ENCODE assay signal across 8 mouse cellular contexts in the genomic region with DNA sequence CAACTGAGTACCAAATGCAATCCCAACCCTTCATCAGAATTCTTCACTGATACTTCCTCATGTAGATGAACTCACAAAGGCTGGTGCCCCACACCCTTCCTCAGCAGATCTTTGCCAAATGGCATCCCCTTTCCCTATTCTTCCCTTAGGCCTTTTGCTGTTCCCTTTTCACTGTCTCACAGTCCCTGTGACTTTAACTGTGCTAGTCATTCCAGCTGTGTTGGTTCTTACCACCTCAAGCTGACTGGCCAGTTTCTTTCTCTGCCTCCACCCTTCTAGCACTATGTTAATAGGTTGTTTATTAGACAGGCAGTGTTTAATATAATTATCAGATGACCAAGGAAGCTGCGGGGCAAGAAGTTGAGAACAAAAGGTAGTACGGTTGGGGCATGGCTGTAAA. TPM values are rescaled to one million over a fixed set of nuclear protein-coding genes. Genes with fewer than 3 reads are reported as not detected.
DNase-seq lines count a peak whose midpoint lies in the region; ATAC-seq and TF ChIP-seq lines count a peak whose summit lies in the region.

No protein-coding gene starts in this region.

- no peak for DNase-seq in spleen, adult 2 months (ENCODE audit: low read depth in 1 of 2, low spot score in 2 of 2)
- no peak for DNase-seq in spleen, adult 12 weeks (ENCODE audit: low spot score)
- DNase-seq in forebrain, embryonic 14.5 days (ENCODE audit: low spot score): no peak
- no peak for DNase-seq in gastrocnemius, adult 18-20 months (ENCODE audit: low spot score)
- no peak for DNase-seq in layer of hippocampus, postnatal 25 days (ENCODE audit: extremely low spot score in 1 of 2, low spot score in 1 of 2)
- DNase-seq in left cerebral cortex, postnatal 4 days: no peak

- H3K4me2 ChIP-seq in forebrain, embryonic 14.5 days (ENCODE audit: low read length): peak overlapping the region; percentile 95
- H3K4me2 ChIP-seq in limb, embryonic 15.5 days: peak overlapping the region; percentile 83
- peak overlapping the region; percentile 92 for H3K4me2 ChIP-seq in stomach, embryonic 16.5 days (ENCODE audit: low read depth, low read length)

- no peaks in the 10 kb centered on the region for H3K9me3 ChIP-seq in forebrain, embryonic 14.5 days (replicated peaks; ENCODE audit: control insufficient read depth, low read length)
- H3K9me3 ChIP-seq in limb, embryonic 15.5 days: no peaks in the 10 kb centered on the region
- H3K9me3 ChIP-seq in stomach, embryonic 16.5 days (replicated peaks; ENCODE audit: control insufficient read depth, low read length): no peaks in the 10 kb centered on the region

- H3K4me1 ChIP-seq in spleen, adult 2 months (ENCODE audit: control insufficient read depth, insufficient read depth, insufficient read length): peaks cover 23% of the 10 kb centered on the region; the same call in 1 of the 2 replicates
- peaks cover 21% of the 10 kb centered on the region for H3K4me1 ChIP-seq in forebrain, embryonic 14.5 days (ENCODE audit: control insufficient read depth, insufficient read depth, low read length)
- H3K4me1 ChIP-seq in limb, embryonic 15.5 days: peaks cover 40% of the 10 kb centered on the region
- H3K4me1 ChIP-seq in stomach, embryonic 16.5 days (ENCODE audit: control insufficient read depth, insufficient read depth, low read length): peaks cover 29% of the 10 kb centered on the region

- H3K9ac ChIP-seq in forebrain, embryonic 14.5 days (ENCODE audit: low read length): peak overlapping the region; percentile 99
- peak overlapping the region; percentile 64 for H3K9ac ChIP-seq in limb, embryonic 15.5 days
- H3K9ac ChIP-seq in stomach, embryonic 16.5 days (ENCODE audit: low read length): peak overlapping the region; percentile 92

- WGBS in spleen, adult 2 months: 15% methylated on average over 2 of the region's 2 CpGs
- 7% methylated on average over 2 of the region's 2 CpGs for WGBS in forebrain, embryonic 14.5 days
- WGBS in limb, embryonic 15.5 days: 8% methylated on average over 2 of the region's 2 CpGs
- 10% methylated on average over 2 of the region's 2 CpGs for WGBS in stomach, embryonic 16.5 days

- H3K27ac ChIP-seq in spleen, adult 2 months (ENCODE audit: insufficient read depth, low read length): peak overlapping the region; percentile 75; the same call in 1 of the 2 replicates
- H3K27ac ChIP-seq in forebrain, embryonic 14.5 days (ENCODE audit: low read depth, low read length): no peak overlapping the region
- H3K27ac ChIP-seq in limb, embryonic 15.5 days: peak overlapping the region; percentile 87
- peak overlapping the region; percentile 96 for H3K27ac ChIP-seq in stomach, embryonic 16.5 days (ENCODE audit: low read length)

- no peak for TF ChIP-seq CTCF in spleen, adult 2 months (IDR thresholded peaks at IDR 0.05; ENCODE audit: extremely low read depth, insufficient read depth, insufficient read length, insufficient replicate concordance)

- ATAC-seq in forebrain, embryonic 14.5 days: no peak
- ATAC-seq in limb, embryonic 15.5 days (ENCODE audit: insufficient number of reproducible peaks, low FRiP score, low TSS enrichment, low read depth): no peak
- no peak for ATAC-seq in stomach, embryonic 16.5 days (ENCODE audit: insufficient read depth, low FRiP score)

- no peak overlapping the region for H3K4me3 ChIP-seq in spleen, adult 2 months (ENCODE audit: extremely low read depth, insufficient read depth, insufficient read length)
- peak overlapping the region; percentile 90 for H3K4me3 ChIP-seq in forebrain, embryonic 14.5 days (ENCODE audit: low read depth, low read length)
- peak overlapping the region; percentile 58 for H3K4me3 ChIP-seq in limb, embryonic 15.5 days
- H3K4me3 ChIP-seq in stomach, embryonic 16.5 days (replicated peaks; ENCODE audit: low read length): peak overlapping the region; percentile 81

- no peaks in the 10 kb centered on the region for H3K36me3 ChIP-seq in spleen, adult 2 months (ENCODE audit: control insufficient read depth, insufficient read depth, low read length)
- peaks cover 31% of the 10 kb centered on the region for H3K36me3 ChIP-seq in forebrain, embryonic 14.5 days (ENCODE audit: control insufficient read depth, insufficient read depth, low read length)
- peaks cover 29% of the 10 kb centered on the region for H3K36me3 ChIP-seq in limb, embryonic 15.5 days
- H3K36me3 ChIP-seq in stomach, embryonic 16.5 days (ENCODE audit: control insufficient read depth, insufficient read depth, low read length): no peaks in the 10 kb centered on the region; the same call in 1 of the 2 replicates

- TF ChIP-seq POLR2A in spleen, adult 2 months (IDR thresholded peaks at IDR 0.05; ENCODE audit: low read depth, low read length): no peak

- intact Hi-C loops in left cerebral cortex, postnatal 4 days (cut with DNase I): no loop called here

- H3K27me3 ChIP-seq in spleen, adult 2 months (ENCODE audit: control insufficient read depth, insufficient read depth, low read length): no peaks in the 10 kb centered on the region
- H3K27me3 ChIP-seq in forebrain, embryonic 14.5 days (replicated peaks; ENCODE audit: control insufficient read depth, insufficient read depth, low read length): no peaks in the 10 kb centered on the region
- no peaks in the 10 kb centered on the region for H3K27me3 ChIP-seq in limb, embryonic 15.5 days
- no peaks in the 10 kb centered on the region for H3K27me3 ChIP-seq in stomach, embryonic 16.5 days (ENCODE audit: control insufficient read depth, insufficient read depth, low read length)

RNA-seq across cellular contexts. Expression of gene Gm49661, which starts 0.6 kb away (rescaled TPM):
- not detected in 2 replicates for polyA plus RNA-seq in spleen, adult 2 months (2012; rRNA removed)
- polyA plus RNA-seq in forebrain, embryonic 14.5 days (2014; fragmentation: Nextera tagmentation; extraction: Ambion mirVana): not detected in 2 replicates
- not detected in 2 replicates for polyA plus RNA-seq in limb, embryonic 15.5 days (2015; fragmentation: Nextera tagmentation; extraction: Ambion mirVana)
- polyA plus RNA-seq in stomach, embryonic 16.5 days (2015; fragmentation: Nextera tagmentation; extraction: Ambion mirVana): not detected in 2 replicates
- not detected for total RNA-seq in gastrocnemius, adult 18-20 months (2021)
- total RNA-seq in layer of hippocampus, postnatal 25 days (2021): not detected
- total RNA-seq in left cerebral cortex, postnatal 4 days (2021): not detected

RNA-seq across cellular contexts. Expression of gene Prdx2, which starts 0.7 kb away (rescaled TPM):
- 149 and 164 TPM in 2 replicates for polyA plus RNA-seq in spleen, adult 2 months (2012; rRNA removed)
- polyA plus RNA-seq in forebrain, embryonic 14.5 days (2014; fragmentation: Nextera tagmentation; extraction: Ambion mirVana): 1,735 and 2,101 TPM in 2 replicates
- polyA plus RNA-seq in limb, embryonic 15.5 days (2015; fragmentation: Nextera tagmentation; extraction: Ambion mirVana): 635 and 681 TPM in 2 replicates
- polyA plus RNA-seq in stomach, embryonic 16.5 days (2015; fragmentation: Nextera tagmentation; extraction: Ambion mirVana): 584 and 593 TPM in 2 replicates
- 100 to 1,000 TPM; 193 to 200 TPM for total RNA-seq in gastrocnemius, adult 18-20 months (2021)
- 100 to 1,000 TPM; 335 to 353 TPM for total RNA-seq in layer of hippocampus, postnatal 25 days (2021)
- 100 to 1,000 TPM; 665 to 681 TPM for total RNA-seq in left cerebral cortex, postnatal 4 days (2021)

RNA-seq across cellular contexts. Expression of gene Rnaseh2a, which starts 0.9 kb away (rescaled TPM):
- 34.2 and 35.6 TPM in 2 replicates for polyA plus RNA-seq in spleen, adult 2 months (2012; rRNA removed)
- 93.3 and 111 TPM in 2 replicates for polyA plus RNA-seq in forebrain, embryonic 14.5 days (2014; fragmentation: Nextera tagmentation; extraction: Ambion mirVana)
- polyA plus RNA-seq in limb, embryonic 15.5 days (2015; fragmentation: Nextera tagmentation; extraction: Ambion mirVana): 95.2 and 95.6 TPM in 2 replicates
- polyA plus RNA-seq in stomach, embryonic 16.5 days (2015; fragmentation: Nextera tagmentation; extraction: Ambion mirVana): 97.5 and 108 TPM in 2 replicates
- total RNA-seq in gastrocnemius, adult 18-20 months (2021): 10 to 100 TPM; 21.1 to 21.7 TPM
- total RNA-seq in layer of hippocampus, postnatal 25 days (2021): 10 to 100 TPM; 37.1 to 41.5 TPM
- 10 to 100 TPM; 41.1 to 42.1 TPM for total RNA-seq in left cerebral cortex, postnatal 4 days (2021)

RNA-seq across cellular contexts. Expression of gene Junb, which starts 9.9 kb away (rescaled TPM):
- polyA plus RNA-seq in spleen, adult 2 months (2012; rRNA removed): 89.2 and 154 TPM in 2 replicates
- polyA plus RNA-seq in forebrain, embryonic 14.5 days (2014; fragmentation: Nextera tagmentation; extraction: Ambion mirVana): 5.0 and 6.5 TPM in 2 replicates
- 30.4 and 42.5 TPM in 2 replicates for polyA plus RNA-seq in limb, embryonic 15.5 days (2015; fragmentation: Nextera tagmentation; extraction: Ambion mirVana)
- 21.6 and 25.8 TPM in 2 replicates for polyA plus RNA-seq in stomach, embryonic 16.5 days (2015; fragmentation: Nextera tagmentation; extraction: Ambion mirVana)
- 10 to 100 TPM in 1 of 2 experiments, 1 to 10 TPM in 1; 9.4 to 12.5 TPM for total RNA-seq in gastrocnemius, adult 18-20 months (2021)
- 10 to 100 TPM; 67.9 to 68.8 TPM for total RNA-seq in layer of hippocampus, postnatal 25 days (2021)
- 10 to 100 TPM; 12.5 to 13.5 TPM for total RNA-seq in left cerebral cortex, postnatal 4 days (2021)

RNA-seq across cellular contexts. Expression of gene Hook2, which starts 21.8 kb away (rescaled TPM):
- 3.6 and 3.9 TPM in 2 replicates for polyA plus RNA-seq in spleen, adult 2 months (2012; rRNA removed)
- 13.0 and 20.3 TPM in 2 replicates for polyA plus RNA-seq in forebrain, embryonic 14.5 days (2014; fragmentation: Nextera tagmentation; extraction: Ambion mirVana)
- 26.9 and 28.8 TPM in 2 replicates for polyA plus RNA-seq in limb, embryonic 15.5 days (2015; fragmentation: Nextera tagmentation; extraction: Ambion mirVana)
- 50.0 TPM in 2 replicates for polyA plus RNA-seq in stomach, embryonic 16.5 days (2015; fragmentation: Nextera tagmentation; extraction: Ambion mirVana)
- 1 to 10 TPM; 2.1 to 2.7 TPM for total RNA-seq in gastrocnemius, adult 18-20 months (2021)
- 1 to 10 TPM; 7.6 to 9.3 TPM for total RNA-seq in layer of hippocampus, postnatal 25 days (2021)
- total RNA-seq in left cerebral cortex, postnatal 4 days (2021): 10 to 100 TPM; 28.3 to 32.5 TPM
